ENCODE assay signal across 14 mouse cellular contexts in the genomic region with DNA sequence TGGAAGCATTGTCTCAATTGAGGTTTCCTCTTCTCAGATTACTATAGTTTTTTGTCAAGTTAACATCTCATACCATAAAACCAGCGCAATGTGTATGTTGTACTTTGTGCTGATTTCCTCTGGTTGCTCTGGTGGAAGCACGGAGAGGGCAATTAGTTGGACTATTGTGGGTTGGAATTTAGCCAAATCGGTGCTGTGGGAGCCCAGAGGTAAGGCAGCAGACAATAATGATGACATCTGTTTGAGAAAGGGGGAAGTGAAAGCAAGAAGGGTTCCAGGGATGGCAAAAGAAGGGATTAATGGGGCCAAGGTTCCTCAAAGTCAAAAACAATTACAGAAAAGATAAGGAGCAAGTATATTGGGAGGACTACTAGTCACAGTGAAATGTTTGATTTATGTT. TPM values are rescaled to one million over a fixed set of nuclear protein-coding genes. Genes with fewer than 3 reads are reported as not detected.
"Had no signal": no experiment of that assay in that cellular context is flagged by ENCODE, and none has a peak within 500 bp of the region (broad histone marks: within the 10 kb centered on the region; RNA-seq: fewer than 3 reads in every experiment).

No protein-coding gene starts in this region.

- H3K4me1 ChIP-seq: limb, embryonic 15.5 days; midbrain, embryonic 12.5 days; neural tube, embryonic 13.5 days had no signal

- H3K4me3 ChIP-seq: limb, embryonic 15.5 days; midbrain, embryonic 12.5 days; neural tube, embryonic 13.5 days had no signal

- H3K27ac ChIP-seq: kidney, postnatal 0 days; limb, embryonic 15.5 days; liver, embryonic 14.5 days; midbrain, embryonic 12.5 days; neural tube, embryonic 13.5 days had no signal

- ATAC-seq: midbrain, embryonic 16.5 days had no signal

- H3K27me3 ChIP-seq: limb, embryonic 15.5 days; midbrain, embryonic 12.5 days; neural tube, embryonic 13.5 days had no signal

- DNase-seq: kidney, adult 9 months; kidney, postnatal 36 days; layer of hippocampus, adult 9-11 months; layer of hippocampus, postnatal 36 days; lung, postnatal 4 days; retina, postnatal 1 day; thymus, postnatal 4 days had no signal

- H3K9ac ChIP-seq: limb, embryonic 15.5 days; liver, embryonic 14.5 days; midbrain, embryonic 12.5 days; neural tube, embryonic 13.5 days had no signal

- H3K9me3 ChIP-seq: limb, embryonic 15.5 days; midbrain, embryonic 12.5 days; neural tube, embryonic 13.5 days had no signal

- H3K4me2 ChIP-seq: limb, embryonic 15.5 days; midbrain, embryonic 12.5 days; neural tube, embryonic 13.5 days had no signal

- H3K36me3 ChIP-seq: limb, embryonic 15.5 days; midbrain, embryonic 12.5 days had no signal

RNA-seq across cellular contexts. Expression of a gene that starts 35.2 kb away (rescaled TPM):
- total RNA-seq: megakaryocyte-erythroid progenitor cell, adult 5-6 weeks had no signal
